Mouse (Mus musculus) 3134 (cell line): ENCODE measurements around the gene Ckmt2.

Experiments used
- DNase-seq: peaks from one replicate; pipeline ENCODE4 v3.0.0-alpha.2; 2011; ENCODE audit warnings: low spot score; ENCODE audit not compliant: insufficient read length; ENCODE audit errors: extremely low read depth

The Ckmt2 gene

GRCm38 (mm10) chr13:91873734-91874329 lies 2.9 kb downstream of the Ckmt2 start:
- no peak for DNase-seq

- no peak for DNase-seq
These were observed 8.1 kb downstream of the Ckmt2 start for GRCm38 (mm10) chr13:91868577-91868976.

GRCm38 (mm10) chr13:91858835-91859234 lies 17.9 kb downstream of the Ckmt2 start:
- no peak for DNase-seq

- no peak for DNase-seq
These were observed 19.3 kb downstream of the Ckmt2 start for GRCm38 (mm10) chr13:91857427-91857826.

- no peak for DNase-seq
These were observed 22.3 kb downstream of the Ckmt2 start for GRCm38 (mm10) chr13:91854412-91854811.

- DNase-seq = no peak
These were observed 48.8 kb downstream of the Ckmt2 start for GRCm38 (mm10) chr13:91827876-91828275.

GRCm38 (mm10) chr13:91826066-91826465 lies 50.6 kb downstream of the Ckmt2 start:
- DNase-seq = no peak

- no peak for DNase-seq
These were observed 51.7 kb downstream of the Ckmt2 start for GRCm38 (mm10) chr13:91824845-91825550.

GRCm38 (mm10) chr13:91823735-91824134 lies 53.0 kb downstream of the Ckmt2 start:
- DNase-seq = no peak

GRCm38 (mm10) chr13:91814670-91815069 lies 62.0 kb downstream of the Ckmt2 start:
- DNase-seq = no peak

GRCm38 (mm10) chr13:91809476-91809875 lies 67.2 kb downstream of the Ckmt2 start:
- DNase-seq = no peak

GRCm38 (mm10) chr13:91807874-91808575 lies 68.7 kb downstream of the Ckmt2 start:
- DNase-seq = peak; percentile 28

GRCm38 (mm10) chr13:91807155-91807839 lies 69.4 kb downstream of the Ckmt2 start, which contains the start of gene Zcchc9:
Zcchc9 (minus strand) TSS chr13:91807705.
- DNase-seq = peak; percentile 89
